Mouse (Mus musculus): Measurements from ENCODE around the gene Itpripl2. TPM values are rescaled to one million over a fixed set of nuclear protein-coding genes. Genes with fewer than 3 reads are reported as not detected.

Itpripl2 gene
- total RNA-seq (2021) = 10 to 100 TPM; 17.3 to 18.7 TPM
- long read RNA-seq, experiment 1, full-length matches to known transcripts = 3 of 3 reads
- long read RNA-seq, experiment 1, partial matches to known transcripts = 0 of 3 reads
- long read RNA-seq, experiment 1, other reads (novel, unspliced or antisense) = 0 of 3 reads
- long read RNA-seq, experiment 2, full-length matches to known transcripts = 4 of 4 reads
- long read RNA-seq, experiment 2, partial matches to known transcripts = 0 of 4 reads
- long read RNA-seq, experiment 2, other reads (novel, unspliced or antisense) = 0 of 4 reads

- DNase-seq = peak; percentile 89
- intact Hi-C loops (cut with DNase I; ENCODE audit: low total_unique reads) = no loop called here
Measured at GRCm38 (mm10) chr7:118491431-118492147, at the start of gene Itpripl2. Gene Itpripl2 (minus strand): TSS chr7:118491975.

- DNase-seq = no peak
- intact Hi-C loops (cut with DNase I; ENCODE audit: low total_unique reads) = no loop called here
Measured at GRCm38 (mm10) chr7:118535076-118535475, 43.3 kb upstream of the Itpripl2 start.

- intact Hi-C loops (cut with DNase I; ENCODE audit: low total_unique reads) = no loop called here
- DNase-seq = no peak
Measured at GRCm38 (mm10) chr7:118534326-118534725, 42.6 kb upstream of the Itpripl2 start.

GRCm38 (mm10) chr7:118533178-118533578 lies 41.4 kb upstream of the Itpripl2 start, which contains the start of gene Coq7:
Gene Coq7 (minus strand): TSS chr7:118533356.
- intact Hi-C loops (cut with DNase I; ENCODE audit: low total_unique reads) = no loop called here
- DNase-seq = peak; percentile 92

- peak; percentile 97 for DNase-seq
- intact Hi-C loops (cut with DNase I; ENCODE audit: low total_unique reads) = no loop called here
Measured at GRCm38 (mm10) chr7:118532519-118533177, 40.9 kb upstream of the Itpripl2 start.

GRCm38 (mm10) chr7:118526967-118527366 lies 35.2 kb upstream of the Itpripl2 start:
- intact Hi-C loops (cut with DNase I; ENCODE audit: low total_unique reads) = no loop called here

GRCm38 (mm10) chr7:118522077-118522476 lies 30.3 kb upstream of the Itpripl2 start:
- DNase-seq = no peak
- intact Hi-C loops (cut with DNase I; ENCODE audit: low total_unique reads) = no loop called here

More at GRCm38 (mm10) chr7:118526967-118527366, 35.2 kb upstream of the Itpripl2 start:
- no peak for DNase-seq

GRCm38 (mm10) chr7:118519661-118520060 lies 27.9 kb upstream of the Itpripl2 start:
- intact Hi-C loops (cut with DNase I; ENCODE audit: low total_unique reads) = loop anchor here (2.0 to 5.0 kb wide), 2 partner anchors 71 to 212 kb away; partner anchors contain the start of gene Syt17
- DNase-seq = no peak

- intact Hi-C loops (cut with DNase I; ENCODE audit: low total_unique reads) = loop anchor here (2.0 to 5.0 kb wide), 2 partner anchors 70 to 211 kb away; partner anchors contain the start of gene Syt17
Measured at GRCm38 (mm10) chr7:118518687-118519086, 26.9 kb upstream of the Itpripl2 start.

GRCm38 (mm10) chr7:118517819-118518218 lies 26.0 kb upstream of the Itpripl2 start:
- intact Hi-C loops (cut with DNase I; ENCODE audit: low total_unique reads) = loop anchor here (2.0 to 5.0 kb wide), 2 partner anchors 69 to 211 kb away; partner anchors contain the start of gene Syt17
- no peak for DNase-seq

More at GRCm38 (mm10) chr7:118518687-118519086, 26.9 kb upstream of the Itpripl2 start:
- DNase-seq = peak; percentile 81

- intact Hi-C loops (cut with DNase I; ENCODE audit: low total_unique reads) = no loop called here
- DNase-seq = no peak
Measured at GRCm38 (mm10) chr7:118508556-118508955, 16.8 kb upstream of the Itpripl2 start.

GRCm38 (mm10) chr7:118503844-118504243 lies 12.1 kb upstream of the Itpripl2 start:
- DNase-seq = no peak
- intact Hi-C loops (cut with DNase I; ENCODE audit: low total_unique reads) = no loop called here

GRCm38 (mm10) chr7:118502333-118502732 lies 10.6 kb upstream of the Itpripl2 start:
- intact Hi-C loops (cut with DNase I; ENCODE audit: low total_unique reads) = no loop called here
- DNase-seq = no peak

GRCm38 (mm10) chr7:118499784-118500435 lies 8.1 kb upstream of the Itpripl2 start:
- intact Hi-C loops (cut with DNase I; ENCODE audit: low total_unique reads) = no loop called here
- no peak for DNase-seq

- intact Hi-C loops (cut with DNase I; ENCODE audit: low total_unique reads) = no loop called here
- DNase-seq = no peak
Measured at GRCm38 (mm10) chr7:118498984-118499783, 7.4 kb upstream of the Itpripl2 start.

- intact Hi-C loops (cut with DNase I; ENCODE audit: low total_unique reads) = no loop called here
- DNase-seq = no peak
Measured at GRCm38 (mm10) chr7:118494892-118495579, 3.3 kb upstream of the Itpripl2 start.

GRCm38 (mm10) chr7:118493892-118494291 lies 2.1 kb upstream of the Itpripl2 start:
- intact Hi-C loops (cut with DNase I; ENCODE audit: low total_unique reads) = no loop called here

More at GRCm38 (mm10) chr7:118493892-118494291, 2.1 kb upstream of the Itpripl2 start:
- DNase-seq = no peak
